Mouse (Mus musculus) hindbrain, embryonic 11.5 days (tissue): Measurements from ENCODE around the gene Fcgrt. TPM values are rescaled to one million over a fixed set of nuclear protein-coding genes. Genes with fewer than 3 reads are reported as not detected.

Experiments used
- ATAC-seq: fragments of 200-750 bp; cut with Nextera tagmentation; 2 replicates; pipeline ENCODE4 v1.8.0; 2017; ENCODE audit warnings: mild to moderate bottlenecking, moderate TSS enrichment, moderate library complexity; ENCODE audit not compliant: low FRiP score
- DNase-seq: peaks from one replicate; pipeline ENCODE4 v3.0.0-alpha.2; 2015; ENCODE audit warnings: low spot score
- H3K27ac ChIP-seq: fragments of 300-500 bp; sonication (generic); 2 replicates; pipeline ENCODE4 v1.5.1; 2014; ENCODE audit warnings: mild to moderate bottlenecking, low read depth, low read length
- H3K27me3 ChIP-seq: fragments of 300-500 bp; sonication (generic); 2 replicates; pipeline ENCODE4 v1.6.1; 2014; ENCODE audit warnings: mild to moderate bottlenecking, low read length, moderate library complexity, mixed read lengths; ENCODE audit not compliant: control insufficient read depth, insufficient read depth
- H3K36me3 ChIP-seq: fragments of 300-500 bp; sonication (generic); 2 replicates; pipeline ENCODE4 v1.6.1; 2014; ENCODE audit warnings: mild to moderate bottlenecking, low read length, moderate library complexity, mixed read lengths; ENCODE audit not compliant: control insufficient read depth, insufficient read depth
- H3K4me1 ChIP-seq: fragments of 300-500 bp; sonication (generic); replicated peaks from 2 replicates; pipeline ENCODE4 v1.6.1; 2014; ENCODE audit warnings: low read length, mixed read lengths; ENCODE audit not compliant: control insufficient read depth, insufficient read depth
- H3K4me2 ChIP-seq: fragments of 300-500 bp; sonication (generic); replicated peaks from 2 replicates; pipeline ENCODE4 v1.6.1; 2014; ENCODE audit warnings: mild to moderate bottlenecking, low read depth, low read length
- H3K4me3 ChIP-seq: fragments of 300-500 bp; sonication (generic); 2 replicates; pipeline ENCODE4 v1.5.1; 2014; ENCODE audit warnings: low read depth, low read length
- H3K9ac ChIP-seq: fragments of 300-500 bp; sonication (generic); 2 replicates; pipeline ENCODE4 v1.6.1; 2014; ENCODE audit warnings: low read depth, low read length
- H3K9me3 ChIP-seq: fragments of 300-500 bp; sonication (generic); 2 replicates; pipeline ENCODE4 v1.6.1; 2016; ENCODE audit warnings: low read length; ENCODE audit not compliant: control insufficient read depth
- WGBS: fragments of 180-500 bp; shearing (Covaris S2); extraction: QIAGEN DNeasy Blood & Tissue Kit; methylation state at CpG from one replicate; pipeline ENCODE4 v1.1.7; 2014; 5-methylcytosine and 5-hydroxymethylcytosine counted together
- polyA plus RNA-seq: library from polyadenylated mRNA; unstranded; fragments of >200 nt; fragmentation: Nextera tagmentation; extraction: Ambion mirVana; gene quantifications from 2 replicates; pipeline ENCODE4 v1.2.1, GENCODE M21; 2014

Gene Fcgrt
- polyA plus RNA-seq, 1 experiment from 2014 or later = 13.2 TPM

GRCm38 (mm10) chr7:45088597-45088996 is 15.1 kb downstream of the Fcgrt start:
- Histone ChIP-seq H3K9me3 (no peaks in the 10 kb centered on the region), H3K4me1 (no peaks in the 10 kb centered on the region), H3K9ac (no peak overlapping the region), H3K27ac (no peak overlapping the region), H3K36me3 (peaks cover 7% of the 10 kb centered on the region; the same call in 1 of the 2 replicates), H3K27me3 (no peaks in the 10 kb centered on the region), H3K4me2 (no peak overlapping the region), H3K4me3 (no peak overlapping the region)
- no peak for DNase-seq
- 91% methylated on average over 17 of the region's 17 CpGs for WGBS
- ATAC-seq = no peak

GRCm38 (mm10) chr7:45086084-45086483 is 17.6 kb downstream of the Fcgrt start:
- Histone ChIP-seq H3K36me3 (peaks cover 7% of the 10 kb centered on the region; the same call in 1 of the 2 replicates), H3K4me1 (no peaks in the 10 kb centered on the region), H3K4me2 (no peak overlapping the region), H3K9me3 (no peaks in the 10 kb centered on the region), H3K27ac (no peak overlapping the region), H3K9ac (no peak overlapping the region), H3K27me3 (no peaks in the 10 kb centered on the region), H3K4me3 (no peak overlapping the region)
- DNase-seq (no peak), ATAC-seq (no peak)
- 77% methylated on average over 4 of the region's 4 CpGs for WGBS

GRCm38 (mm10) chr7:45083300-45083890 is 20.3 kb downstream of the Fcgrt start:
- 88% methylated on average over 22 of the region's 22 CpGs for WGBS
- Histone ChIP-seq H3K4me3 (no peak overlapping the region), H3K4me2 (no peak overlapping the region), H3K27ac (no peak overlapping the region), H3K36me3 (peaks cover 7% of the 10 kb centered on the region; the same call in 1 of the 2 replicates), H3K4me1 (no peaks in the 10 kb centered on the region; the same call in 1 of the 2 replicates), H3K9me3 (no peaks in the 10 kb centered on the region), H3K9ac (no peak overlapping the region), H3K27me3 (no peaks in the 10 kb centered on the region)
- ATAC-seq (no peak), DNase-seq (no peak)

- Histone ChIP-seq H3K27ac (no peak overlapping the region), H3K9me3 (no peaks in the 10 kb centered on the region), H3K4me3 (no peak overlapping the region), H3K4me1 (no peaks in the 10 kb centered on the region; the same call in 1 of the 2 replicates), H3K4me2 (no peak overlapping the region), H3K27me3 (no peaks in the 10 kb centered on the region), H3K36me3 (peaks cover 7% of the 10 kb centered on the region; the same call in 1 of the 2 replicates), H3K9ac (no peak overlapping the region)
- 69% methylated on average over 25 of the region's 25 CpGs for WGBS
- no peak for ATAC-seq
- DNase-seq = no peak
These were observed 21.0 kb downstream of the Fcgrt start for GRCm38 (mm10) chr7:45082401-45083299.

- Histone ChIP-seq H3K4me1 (no peaks in the 10 kb centered on the region; the same call in 1 of the 2 replicates), H3K4me3 (no peak overlapping the region), H3K4me2 (no peak overlapping the region), H3K9ac (no peak overlapping the region), H3K36me3 (no peaks in the 10 kb centered on the region), H3K27me3 (no peaks in the 10 kb centered on the region), H3K27ac (no peak overlapping the region), H3K9me3 (no peaks in the 10 kb centered on the region)
- 53% methylated on average over 5 of the region's 5 CpGs for WGBS
- DNase-seq (no peak), ATAC-seq (no peak)
These were observed 22.6 kb downstream of the Fcgrt start for GRCm38 (mm10) chr7:45081016-45081415.

GRCm38 (mm10) chr7:45079856-45080255 is 23.8 kb downstream of the Fcgrt start:
- WGBS = 2% methylated on average over 10 of the region's 10 CpGs
- ATAC-seq = peak; percentile 44; the same call in 1 of the 2 replicates

GRCm38 (mm10) chr7:45078513-45078912 is 25.1 kb downstream of the Fcgrt start:
- Histone ChIP-seq H3K4me1 (no peaks in the 10 kb centered on the region; the same call in 1 of the 2 replicates), H3K9me3 (no peaks in the 10 kb centered on the region), H3K27ac (no peak overlapping the region), H3K9ac (no peak overlapping the region), H3K36me3 (0 out of 2 replicates have a peak, but pooled peaks cover 2% of the 10 kb centered on the region), H3K27me3 (no peaks in the 10 kb centered on the region), H3K4me3 (no peak overlapping the region), H3K4me2 (no peak overlapping the region)
- peak; percentile 82 for DNase-seq
- ATAC-seq = no peak; the same call in 1 of the 2 replicates
- 36% methylated on average over 9 of the region's 9 CpGs for WGBS

More at GRCm38 (mm10) chr7:45079856-45080255, 23.8 kb downstream of the Fcgrt start:
- Histone ChIP-seq H3K27ac (no peak overlapping the region), H3K4me2 (no peak overlapping the region), H3K9me3 (no peaks in the 10 kb centered on the region), H3K27me3 (no peaks in the 10 kb centered on the region), H3K36me3 (0 out of 2 replicates have a peak, but pooled peaks cover 1% of the 10 kb centered on the region), H3K4me3 (no peak overlapping the region), H3K4me1 (no peaks in the 10 kb centered on the region; the same call in 1 of the 2 replicates), H3K9ac (no peak overlapping the region)
- DNase-seq = peak; percentile 96

GRCm38 (mm10) chr7:45077829-45078228 is 25.8 kb downstream of the Fcgrt start:
- H3K4me3 ChIP-seq = no peak overlapping the region
- H3K27me3 ChIP-seq = no peaks in the 10 kb centered on the region
- no peak overlapping the region for H3K4me2 ChIP-seq
- no peaks in the 10 kb centered on the region for H3K9me3 ChIP-seq
- ATAC-seq = no peak
- no peak overlapping the region for H3K9ac ChIP-seq
- H3K27ac ChIP-seq = no peak overlapping the region
- 94% methylated on average over 2 of the region's 2 CpGs for WGBS
- no peak for DNase-seq
- H3K4me1 ChIP-seq = no peaks in the 10 kb centered on the region; the same call in 1 of the 2 replicates
- 0 out of 2 replicates have a peak, but pooled peaks cover 2% of the 10 kb centered on the region for H3K36me3 ChIP-seq
